Mouse (Mus musculus): ENCODE results near the gene Larp1. TPM values are rescaled to one million over a fixed set of nuclear protein-coding genes. Genes with fewer than 3 reads are reported as not detected.
"Not testable (repeated sequence)": the region's sequence is repeated elsewhere in the genome, so short reads cannot be mapped to it uniquely, and the experiment has no call there.

Gene Larp1
- total RNA-seq, 2 experiments from 2014 or later = 25.1 to 35.6 TPM

DNA sequence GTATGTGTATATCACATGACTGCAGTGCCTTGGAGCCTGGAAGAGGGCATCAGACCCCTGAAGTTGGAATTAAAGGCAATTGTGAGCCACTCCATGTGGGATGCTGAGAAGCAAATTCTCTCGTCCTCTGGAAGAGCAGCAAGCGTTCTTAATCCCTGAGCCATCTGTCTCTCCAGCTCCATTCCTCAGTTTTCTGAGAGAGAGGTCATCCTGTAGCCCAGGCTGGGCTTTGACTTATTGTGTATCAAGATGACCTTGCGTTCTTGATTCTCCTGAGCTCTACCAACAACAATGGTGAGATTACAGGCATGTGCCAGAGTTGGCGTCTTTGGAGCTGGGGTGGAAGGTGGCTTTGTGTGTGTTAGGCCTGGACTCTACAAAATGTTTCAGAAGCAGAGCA lies 85.9 kb downstream of the Larp1 start:
- ATAC-seq (replicated peaks; ENCODE audit: low FRiP score, poor library complexity, severe bottlenecking) = no peak

DNA sequence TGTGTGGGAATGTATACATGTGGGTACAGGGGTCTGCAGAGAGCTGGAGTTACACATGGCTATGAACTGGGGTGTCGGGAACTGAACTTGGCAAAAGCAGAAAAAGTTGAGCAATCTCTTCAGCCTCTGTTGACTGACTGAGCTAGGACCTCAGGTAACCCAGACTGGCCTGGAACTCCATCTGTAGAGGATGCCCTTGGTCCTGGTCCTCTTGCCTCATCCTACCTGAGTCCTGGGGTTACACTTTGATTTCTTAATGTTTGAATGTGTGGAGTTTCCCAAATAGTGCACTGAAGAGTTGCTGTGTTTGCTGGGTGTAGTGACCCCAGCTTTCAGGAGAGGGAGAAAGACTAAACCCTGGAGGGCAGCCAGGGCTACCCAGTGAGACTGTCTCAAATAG lies 86.7 kb downstream of the Larp1 start:
- ATAC-seq (replicated peaks; ENCODE audit: low FRiP score, poor library complexity, severe bottlenecking) = no peak

DNA sequence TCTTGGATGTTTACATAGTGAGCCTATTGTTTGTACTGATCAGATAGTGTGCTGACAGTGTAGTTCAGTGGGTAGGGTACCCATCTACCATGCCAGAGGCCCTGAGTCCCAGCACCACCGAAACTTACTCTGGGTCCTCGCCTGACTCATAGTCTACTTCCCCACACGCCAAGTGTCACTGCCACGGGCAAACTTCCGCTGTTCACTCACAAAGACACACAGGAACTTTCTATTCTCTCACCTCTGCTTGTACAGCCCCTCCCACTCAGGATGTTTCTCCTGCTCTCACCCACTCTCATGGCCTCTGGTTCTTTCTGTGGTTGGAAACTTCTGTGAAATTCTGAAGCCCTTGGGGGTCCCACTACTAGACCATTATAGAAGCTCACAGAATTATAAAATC lies 87.3 kb downstream of the Larp1 start:
- ATAC-seq (replicated peaks; ENCODE audit: low FRiP score, poor library complexity, severe bottlenecking) = no peak

DNA sequence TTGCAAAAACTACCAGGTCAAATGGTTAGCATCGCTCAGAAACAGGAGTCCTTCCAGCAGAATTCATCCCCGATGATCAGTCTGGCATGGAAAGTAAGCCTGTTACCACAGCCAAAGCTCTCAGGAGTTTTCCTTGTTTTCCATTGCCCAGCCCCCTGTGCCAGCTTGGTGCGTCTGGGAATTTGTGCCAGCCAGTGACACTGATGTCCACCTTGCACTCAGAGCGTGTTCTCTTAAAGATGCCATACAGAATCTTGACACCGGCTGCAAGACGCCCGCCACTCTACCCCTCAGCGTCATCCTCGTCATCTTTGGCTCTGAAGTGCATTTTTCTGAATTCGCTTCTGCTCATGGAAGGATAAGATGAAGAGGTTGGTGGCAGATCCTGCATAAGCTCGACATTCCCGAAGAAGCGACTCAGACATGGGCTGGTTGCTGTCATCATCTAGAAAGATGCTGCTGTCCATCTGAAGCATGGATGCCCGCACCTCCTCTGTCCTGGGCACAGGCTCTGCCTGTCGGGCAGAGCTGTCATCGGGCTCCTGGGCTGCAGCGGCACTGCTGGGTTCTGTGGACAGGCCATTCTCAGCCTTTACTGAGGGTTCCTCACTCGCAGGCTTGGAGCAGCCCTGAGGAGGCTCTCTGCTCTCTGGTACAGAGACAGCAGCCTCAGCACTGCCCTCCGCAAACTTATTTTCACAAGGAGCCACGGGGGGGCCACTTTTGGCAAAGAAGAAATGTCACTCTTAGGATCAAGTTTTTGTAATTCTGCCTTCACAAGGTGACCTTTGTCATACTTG lies 88.2 kb downstream of the Larp1 start:
- ATAC-seq (replicated peaks; ENCODE audit: low FRiP score, poor library complexity, severe bottlenecking) = no peak

DNA sequence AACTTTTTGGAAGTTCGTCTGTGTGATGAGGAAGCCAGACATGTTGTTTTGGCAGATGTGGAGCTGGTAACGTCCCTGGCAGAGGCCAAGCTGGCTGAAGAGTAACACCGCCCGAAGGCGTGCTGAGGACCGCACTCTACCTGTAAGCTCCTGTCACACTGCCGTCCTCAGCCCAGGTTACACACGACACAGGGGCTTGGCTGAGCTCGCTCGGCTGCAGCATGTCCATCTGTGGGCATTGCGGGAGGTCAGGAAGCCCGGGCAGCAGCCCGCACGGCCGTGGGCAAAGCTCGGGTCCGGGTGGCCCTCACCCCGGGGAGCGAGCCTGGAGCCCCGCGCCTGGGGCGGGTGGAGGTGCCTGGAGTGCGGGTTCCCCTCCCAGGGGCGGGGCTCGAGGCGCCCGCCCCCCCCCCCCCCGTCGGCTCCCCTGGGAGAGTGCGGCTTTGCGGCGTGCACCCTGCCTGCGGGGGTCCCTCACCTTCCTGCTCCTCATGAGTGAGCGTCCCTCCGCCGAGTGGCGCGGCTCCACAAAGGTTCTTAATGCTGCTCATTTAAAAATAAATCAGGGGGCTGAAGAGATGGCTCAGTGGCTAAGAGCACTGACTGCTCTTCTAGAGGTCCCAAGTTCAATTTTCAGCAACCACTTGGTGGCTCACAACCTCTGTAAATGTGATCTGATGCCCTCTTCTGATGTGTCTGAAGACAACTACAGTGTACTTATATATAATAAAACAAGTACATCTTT lies 88.9 kb downstream of the Larp1 start:
- peak; percentile 61; the same call in 1 of the 2 replicates for ATAC-seq (replicated peaks; ENCODE audit: low FRiP score, poor library complexity, severe bottlenecking)

DNA sequence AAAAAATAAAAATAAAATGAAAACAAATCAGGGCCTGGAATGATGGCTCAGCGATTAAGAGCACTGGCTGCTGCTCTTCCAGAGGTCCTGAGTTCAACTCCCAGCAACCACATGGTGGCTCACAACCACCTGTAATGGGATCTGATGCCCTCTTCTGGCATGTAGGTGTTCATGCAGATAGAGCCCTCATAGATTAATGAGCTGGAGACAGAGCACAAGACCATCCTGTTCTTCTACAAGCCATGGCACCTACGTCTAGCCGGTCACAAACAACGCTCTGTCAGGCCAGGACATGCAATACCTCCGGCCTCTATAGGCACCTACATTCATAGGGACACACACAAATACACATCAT lies 89.5 kb downstream of the Larp1 start:
- ATAC-seq (replicated peaks; ENCODE audit: low FRiP score, poor library complexity, severe bottlenecking) = not testable (repeated sequence)

DNA sequence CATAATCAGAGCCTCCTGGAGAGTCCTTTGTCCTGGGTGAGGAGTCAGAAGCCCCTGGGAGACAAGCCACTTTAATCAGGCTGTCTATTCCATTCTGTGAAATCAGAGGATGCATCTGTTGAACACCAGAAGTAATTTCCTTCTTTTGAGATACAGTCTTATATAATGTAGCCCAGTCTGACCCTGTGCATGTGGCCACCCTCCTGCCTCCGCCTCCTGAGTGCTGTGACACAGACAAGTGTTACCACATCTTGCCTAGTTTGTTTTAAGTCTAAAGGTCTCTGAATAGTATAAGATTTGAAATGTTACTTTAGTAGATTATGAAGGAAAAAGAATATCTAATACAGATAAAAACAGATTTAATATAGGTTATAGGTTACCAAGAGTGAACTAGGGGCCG lies 91.1 kb downstream of the Larp1 start:
- ATAC-seq (replicated peaks; ENCODE audit: low FRiP score, poor library complexity, severe bottlenecking) = no peak

DNA sequence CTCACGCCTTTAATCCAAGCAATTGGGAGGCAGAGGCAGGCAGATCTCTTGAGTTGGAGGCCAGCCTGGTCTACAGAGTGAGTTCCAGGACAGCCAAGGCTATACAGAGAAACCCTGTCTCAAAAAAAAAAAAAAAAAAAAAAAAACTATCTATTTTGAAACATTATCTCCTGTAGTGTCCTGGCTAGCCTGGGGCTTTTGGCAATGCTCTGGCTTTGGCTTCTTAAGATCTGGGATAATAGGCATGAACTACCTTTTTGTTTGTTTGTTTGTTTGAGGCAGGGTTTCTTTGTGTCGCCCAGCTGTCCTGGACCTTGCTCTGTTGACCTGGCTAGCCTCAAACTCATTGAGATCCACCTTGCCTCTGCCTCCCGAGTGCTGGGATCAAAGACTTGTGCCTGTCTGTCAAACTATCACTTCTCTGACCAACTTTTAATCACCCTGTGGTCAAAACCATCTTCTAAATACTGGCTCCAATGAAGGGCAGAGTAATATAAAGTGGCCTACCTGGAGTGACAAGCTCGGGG lies 92.4 kb downstream of the Larp1 start:
- no peak for ATAC-seq (replicated peaks; ENCODE audit: low FRiP score, poor library complexity, severe bottlenecking)

DNA sequence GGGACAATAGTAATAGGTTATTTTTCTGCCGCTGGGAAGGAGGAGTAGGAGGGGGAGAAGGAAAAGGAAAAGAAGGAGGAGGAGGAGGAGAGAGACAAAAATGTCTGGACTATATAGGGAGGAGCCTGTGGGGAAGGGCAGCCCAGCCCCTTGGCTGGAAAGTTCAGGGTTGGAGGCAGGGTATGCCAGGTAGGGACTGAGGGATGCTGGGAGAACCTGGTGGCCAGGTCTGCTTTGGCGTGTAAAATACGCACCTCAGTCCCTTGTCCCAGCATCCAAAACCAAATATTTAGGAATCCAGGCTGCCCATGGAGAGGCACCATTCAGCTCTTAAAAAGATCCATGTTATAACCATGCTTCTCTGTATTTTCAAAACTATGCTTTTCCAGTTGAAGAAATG lies 93.3 kb downstream of the Larp1 start:
- no peak for ATAC-seq (replicated peaks; ENCODE audit: low FRiP score, poor library complexity, severe bottlenecking)

DNA sequence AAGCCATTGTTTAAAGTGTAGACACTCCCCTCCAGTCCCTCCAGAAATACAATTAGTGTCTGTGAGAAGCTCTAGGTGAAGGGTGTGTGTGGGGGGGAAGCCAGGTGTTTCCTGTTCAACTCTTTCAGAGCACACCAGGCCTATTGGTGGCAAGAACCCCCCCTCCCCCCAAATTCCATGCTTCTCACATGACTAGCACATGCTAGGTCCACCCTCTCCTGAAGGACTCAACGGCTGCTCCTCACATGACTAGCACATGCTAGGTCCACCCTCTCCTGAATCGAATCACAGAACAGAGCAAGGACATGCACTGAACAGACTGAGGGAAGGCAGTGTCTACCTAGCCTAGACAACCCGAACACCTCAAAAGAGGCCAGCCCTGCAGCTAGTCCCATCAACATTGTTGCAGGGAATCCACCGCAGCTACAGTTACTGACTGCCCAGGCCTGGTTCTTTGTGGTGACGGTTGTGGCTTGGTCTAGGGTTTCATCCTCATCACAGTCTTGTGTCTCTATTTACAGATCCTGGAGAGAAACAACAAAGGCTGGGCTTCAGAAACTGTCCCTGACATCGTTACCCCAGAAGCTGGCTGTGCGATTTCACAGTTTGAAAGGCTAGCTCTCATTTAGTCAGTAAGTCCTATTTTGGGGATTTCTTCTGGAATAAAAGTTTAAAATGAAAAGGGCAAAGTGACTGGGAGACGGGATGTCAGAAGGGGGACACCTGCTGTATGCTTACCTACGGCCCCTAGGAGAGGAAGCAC lies 93.9 kb downstream of the Larp1 start:
- no peak for ATAC-seq (replicated peaks; ENCODE audit: low FRiP score, poor library complexity, severe bottlenecking)

DNA sequence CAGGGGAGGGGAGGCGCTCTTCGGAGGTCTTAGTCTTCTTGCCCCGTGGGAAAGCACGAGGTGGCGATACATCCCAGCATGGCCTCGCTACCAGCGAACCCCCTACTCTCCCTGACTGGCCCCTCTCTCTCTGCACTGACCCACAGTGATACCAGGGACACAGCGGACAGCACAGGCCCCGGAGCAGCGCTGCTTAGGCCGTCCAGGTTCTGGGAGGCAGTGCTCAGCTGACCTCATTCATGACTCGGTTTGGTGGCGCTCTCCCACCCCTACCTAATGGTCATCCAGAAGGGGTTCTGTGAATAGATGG lies 94.4 kb downstream of the Larp1 start:
- no peak; the same call in 1 of the 2 replicates for ATAC-seq (replicated peaks; ENCODE audit: low FRiP score, poor library complexity, severe bottlenecking)

DNA sequence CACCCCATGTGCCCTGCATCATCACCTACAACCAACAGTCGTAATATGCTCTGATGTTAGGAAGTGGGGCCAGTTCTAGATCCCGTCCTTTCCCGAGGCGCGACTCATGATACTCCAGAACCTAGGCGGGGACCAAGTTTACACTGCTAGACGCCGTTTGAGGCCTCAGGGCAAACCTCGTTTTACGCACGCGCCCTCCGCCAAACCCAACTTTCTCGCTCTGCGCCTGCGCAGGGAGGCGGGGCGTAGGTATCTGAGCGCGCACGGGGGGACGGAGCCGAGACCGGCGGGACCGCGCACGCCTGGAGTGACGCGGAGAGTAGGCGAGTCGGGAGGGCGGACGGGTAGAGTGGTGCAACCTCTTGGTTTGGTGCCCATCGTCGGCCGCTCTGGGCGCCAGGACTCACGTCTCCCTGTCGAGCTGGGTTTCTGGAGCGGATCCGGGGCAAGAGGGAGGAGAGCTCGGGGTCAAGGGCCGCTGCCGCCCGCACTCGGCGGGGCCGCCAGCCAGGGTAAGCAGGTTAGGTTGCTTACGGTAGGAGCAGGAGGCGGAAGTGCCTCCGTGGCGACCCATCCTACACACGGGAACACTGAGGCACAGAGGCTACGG lies 94.9 kb downstream of the Larp1 start, which contains the start of gene Cnot8:
Gene Cnot8, plus strand, starts transcription at position 457 of the 610 bp plus-strand sequence.
- ATAC-seq (replicated peaks; ENCODE audit: low FRiP score, poor library complexity, severe bottlenecking) = peak; percentile 94

DNA sequence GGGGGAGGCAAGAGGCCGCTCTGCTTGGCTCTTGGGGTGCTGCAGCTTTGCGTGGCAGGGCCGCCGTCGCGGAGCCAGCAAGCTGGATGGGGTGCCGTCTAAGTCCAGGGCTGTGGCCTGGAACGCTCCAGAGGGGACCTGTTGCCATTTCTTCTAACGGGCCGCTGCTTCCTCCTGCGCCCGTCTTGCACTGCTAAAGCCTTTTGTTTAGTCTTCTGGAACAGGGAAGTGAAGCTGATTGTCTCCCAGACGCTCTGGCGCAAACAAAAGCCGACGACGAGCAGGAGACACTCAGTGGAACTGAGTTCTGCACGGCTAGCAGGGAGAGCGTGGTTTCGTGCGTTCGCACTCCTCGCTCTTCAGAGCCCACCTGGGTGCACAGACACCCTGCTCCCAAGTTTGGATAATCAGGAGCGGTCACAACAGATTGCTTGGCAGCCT lies 95.5 kb downstream of the Larp1 start:
- ATAC-seq (replicated peaks; ENCODE audit: low FRiP score, poor library complexity, severe bottlenecking) = peak; percentile 61

DNA sequence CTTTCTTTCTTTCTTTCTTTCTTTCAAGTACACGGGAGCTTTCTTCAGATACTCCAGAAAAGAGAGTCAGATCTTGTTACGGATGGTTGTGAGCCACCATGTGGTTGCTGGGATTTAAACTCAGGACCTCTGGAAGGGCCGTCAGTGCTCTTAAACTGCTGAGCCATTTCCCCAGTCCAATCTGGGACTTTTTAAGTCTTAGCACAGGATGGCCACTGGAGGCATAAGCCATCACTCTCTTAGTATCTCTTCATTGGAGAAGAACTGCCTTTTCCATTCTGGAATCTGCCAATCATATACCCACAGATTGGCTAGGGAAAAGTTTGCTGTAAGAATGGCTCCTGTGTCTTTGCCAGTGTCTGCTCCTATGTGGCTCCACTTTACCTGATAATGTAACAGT lies 98.1 kb downstream of the Larp1 start:
- no peak for ATAC-seq (replicated peaks; ENCODE audit: low FRiP score, poor library complexity, severe bottlenecking)

DNA sequence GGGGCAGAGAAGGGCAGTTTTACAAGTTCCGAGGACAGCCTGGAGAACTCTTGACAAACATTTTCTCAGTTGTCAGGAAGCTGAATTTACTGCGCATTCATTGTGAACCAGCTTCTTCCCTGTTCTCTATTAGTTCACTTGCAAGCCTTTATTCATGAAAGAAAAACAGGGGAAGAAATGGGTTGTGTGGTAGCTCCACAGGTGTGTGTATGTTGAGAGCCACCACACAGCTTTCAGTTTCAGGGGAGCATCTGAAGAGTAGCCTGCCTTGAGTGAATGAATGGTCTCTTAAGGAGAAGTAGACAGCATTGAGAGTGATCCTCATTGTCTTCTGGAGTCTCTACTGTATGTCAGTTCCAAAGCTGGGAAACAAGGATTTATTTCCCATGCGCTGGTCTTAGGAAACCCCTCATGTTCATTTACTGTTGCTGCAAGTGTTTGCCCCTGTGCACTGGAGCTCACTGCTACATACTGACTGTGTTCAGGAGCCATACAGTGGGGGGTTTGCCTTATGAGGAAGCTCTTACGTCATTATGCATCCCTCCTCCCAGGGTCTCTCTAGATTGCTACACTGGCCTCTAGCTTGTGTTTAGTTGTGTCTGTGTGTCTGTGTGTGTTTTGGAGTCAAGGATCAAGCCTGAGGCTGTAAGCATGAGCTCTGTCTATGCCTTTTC lies 98.9 kb downstream of the Larp1 start:
- ATAC-seq (replicated peaks; ENCODE audit: low FRiP score, poor library complexity, severe bottlenecking) = no peak

Other genes starting within 250 kb of the Larp1 start
- gene Sap30l, start 207.4 kb upstream of the Larp1 start, total RNA-seq (2015; ENCODE audit: low replicate concordance) = 1.8 and 11.7 TPM in 2 replicates
- gene Sap30l, start 207.4 kb upstream of the Larp1 start, total RNA-seq (2017; ENCODE audit: low replicate concordance) = 1.3 and 5.9 TPM in 2 replicates
- not detected in 2 replicates for gene Hand1, start 176.2 kb upstream of the Larp1 start, total RNA-seq (2015; ENCODE audit: low replicate concordance)
- not detected in 2 replicates for gene Hand1, start 176.2 kb upstream of the Larp1 start, total RNA-seq (2017; ENCODE audit: low replicate concordance)
- not detected in 2 replicates for gene Gm12248, start 84.1 kb downstream of the Larp1 start, total RNA-seq (2015; ENCODE audit: low replicate concordance)
- gene Gm12248, start 84.1 kb downstream of the Larp1 start, total RNA-seq (2017; ENCODE audit: low replicate concordance) = 1.2 TPM in 1 of 2 replicates, not detected in the other
- 19.5 and 43.6 TPM in 2 replicates for gene Cnot8, start 95.1 kb downstream of the Larp1 start, total RNA-seq (2015; ENCODE audit: low replicate concordance)
- 22.5 and 29.1 TPM in 2 replicates for gene Cnot8, start 95.1 kb downstream of the Larp1 start, total RNA-seq (2017; ENCODE audit: low replicate concordance)
- 2.9 and 5.0 TPM in 2 replicates for gene Gemin5, start 159.5 kb downstream of the Larp1 start, total RNA-seq (2015; ENCODE audit: low replicate concordance)
- gene Gemin5, start 159.5 kb downstream of the Larp1 start, total RNA-seq (2017; ENCODE audit: low replicate concordance) = 4.3 and 6.5 TPM in 2 replicates
- 12.6 and 15.9 TPM in 2 replicates for gene Mrpl22, start 162.6 kb downstream of the Larp1 start, total RNA-seq (2015; ENCODE audit: low replicate concordance)
- 10.7 and 21.6 TPM in 2 replicates for gene Mrpl22, start 162.6 kb downstream of the Larp1 start, total RNA-seq (2017; ENCODE audit: low replicate concordance)
- 16.8 and 27.4 TPM in 2 replicates for gene Igtp, start 190.5 kb downstream of the Larp1 start, total RNA-seq (2015; ENCODE audit: low replicate concordance)
- gene Igtp, start 190.5 kb downstream of the Larp1 start, total RNA-seq (2017; ENCODE audit: low replicate concordance) = 17.1 and 20.9 TPM in 2 replicates
- 6.5 and 12.6 TPM in 2 replicates for gene Irgm2, start 190.6 kb downstream of the Larp1 start, total RNA-seq (2015; ENCODE audit: low replicate concordance)
- gene Irgm2, start 190.6 kb downstream of the Larp1 start, total RNA-seq (2017; ENCODE audit: low replicate concordance) = 5.9 and 6.8 TPM in 2 replicates